Mouse (Mus musculus): Measurements from ENCODE around the gene Qrich2. TPM values are rescaled to one million over a fixed set of nuclear protein-coding genes. Genes with fewer than 3 reads are reported as not detected.

The Qrich2 gene
- total and polyA plus RNA-seq, 3 experiments, result 0.29 to 0.38 (median 0.32) TPM

GRCm38 (mm10) chr11:116463338-116463737, 2.7 kb downstream of the Qrich2 start:
- peaks cover 1% of the 10 kb centered on the region for H3K27me3 ChIP-seq (replicated peaks)
- no peak for DNase-seq (ENCODE audit: extremely low read depth)
- no peaks in the 10 kb centered on the region for H3K79me2 ChIP-seq (replicated peaks; ENCODE audit: control insufficient read depth, extremely low read depth, insufficient read depth, poor library complexity, severe bottlenecking)
- no peak overlapping the region for H3K4me2 ChIP-seq (ENCODE audit: insufficient read depth, low read depth, poor library complexity, severe bottlenecking)
- peaks cover 6 to 7% of the 10 kb centered on the region in 2 experiments for H3K4me1 ChIP-seq (ENCODE audit: control insufficient read depth in 1 of 2, insufficient read depth in 2 of 2)
- no peak overlapping the region for H3K27ac ChIP-seq (ENCODE audit: insufficient read depth, low read depth)
- dilution Hi-C loops (cut with MboI; ENCODE audit: extremely low pct_ligation_motif_present, extremely low pct_unique_long_range_greater_than_20kb, low sequenced_read_pairs), result no loop called here
- in situ Hi-C loops (cut with MboI; ENCODE audit: low pct_ligation_motif_present, low pct_unique_long_range_greater_than_20kb, low sequenced_read_pairs), result no loop called here
- H3K9me3 ChIP-seq (replicated peaks; ENCODE audit: low read length), result no peaks in the 10 kb centered on the region
- no peak overlapping the region for H3K9ac ChIP-seq (ENCODE audit: insufficient read depth, low read depth)
- no peak overlapping the region for H3K4me3 ChIP-seq (replicated peaks in 1 of 3; ENCODE audit: low read depth in 2 of 3, low read length in 2 of 3, poor library complexity in 1 of 3)
- TF ChIP-seq TBP (conservative IDR thresholded peaks at IDR 0.05; ENCODE audit: low read depth, low read length) (no peak), NRF1 (IDR thresholded peaks at IDR 0.05; ENCODE audit: low read depth, low read length) (no peak), UBTF (IDR thresholded peaks at IDR 0.05; ENCODE audit: low read depth, low read length) (no peak), CHD1 (IDR thresholded peaks at IDR 0.05; ENCODE audit: low read depth, low read length) (no peak), RAD21 (IDR thresholded peaks at IDR 0.05; ENCODE audit: low read depth, low read length) (no peak), TCF12 (IDR thresholded peaks at IDR 0.05; ENCODE audit: low read depth, low read length) (no peak), NELFE (IDR thresholded peaks at IDR 0.05; ENCODE audit: low read depth, low read length) (no peak), MEF2A (IDR thresholded peaks at IDR 0.05; ENCODE audit: borderline replicate concordance, low read depth, low read length) (no peak), ZKSCAN1 (IDR thresholded peaks at IDR 0.05; ENCODE audit: borderline replicate concordance, low read depth, low read length) (no peak), SIN3A (IDR thresholded peaks at IDR 0.05; ENCODE audit: low read length) (no peak), ETS1 (conservative IDR thresholded peaks at IDR 0.05; ENCODE audit: low read depth, low read length) (no peak), HCFC1 (IDR thresholded peaks at IDR 0.05; ENCODE audit: low read depth, low read length) (no peak), PAX5 (IDR thresholded peaks at IDR 0.05; ENCODE audit: low read length) (no peak), POLR2AphosphoS2 (IDR thresholded peaks at IDR 0.05; ENCODE audit: low read depth, low read length) (no peak), SMC3 (IDR thresholded peaks at IDR 0.05; ENCODE audit: low read depth, low read length) (no peak)
- no peaks in the 10 kb centered on the region for H3K36me3 ChIP-seq (replicated peaks in 1 of 2; ENCODE audit: control insufficient read depth in 1 of 2, insufficient read depth in 1 of 2, low read length in 1 of 2)

- H3K4me2 ChIP-seq (ENCODE audit: insufficient read depth, low read depth, poor library complexity, severe bottlenecking), result no peak overlapping the region
- in situ Hi-C loops (cut with MboI; ENCODE audit: low pct_ligation_motif_present, low pct_unique_long_range_greater_than_20kb, low sequenced_read_pairs) (loop anchor here (5.0 kb wide), 1 partner anchor 237 kb away; no protein-coding TSS in a partner anchor), dilution Hi-C loops (cut with MboI; ENCODE audit: extremely low pct_ligation_motif_present, extremely low pct_unique_long_range_greater_than_20kb, low sequenced_read_pairs) (no loop called here)
- no peaks in the 10 kb centered on the region for H3K9me3 ChIP-seq (replicated peaks; ENCODE audit: low read length)
- TF ChIP-seq BHLHE40 (IDR thresholded peaks at IDR 0.05; ENCODE audit: low read depth, low read length) (no peak), UBTF (IDR thresholded peaks at IDR 0.05; ENCODE audit: low read depth, low read length) (no peak), CTCF (conservative IDR thresholded peaks at IDR 0.05 in 1 of 2, IDR thresholded peaks at IDR 0.05 in 1 of 2; ENCODE audit: low read depth in 2 of 2, low read length in 2 of 2) (no peak), MAFK (IDR thresholded peaks at IDR 0.05; ENCODE audit: insufficient replicate concordance, low read length) (no peak), USF1 (IDR thresholded peaks at IDR 0.05; ENCODE audit: low read depth, low read length) (no peak), ELF1 (IDR thresholded peaks at IDR 0.05; ENCODE audit: low read depth, low read length) (no peak), PAX5 (IDR thresholded peaks at IDR 0.05; ENCODE audit: low read length) (no peak), TCF12 (IDR thresholded peaks at IDR 0.05; ENCODE audit: low read depth, low read length) (no peak)
- H3K27me3 ChIP-seq (replicated peaks), result peaks cover 14% of the 10 kb centered on the region
- no peaks in the 10 kb centered on the region for H3K36me3 ChIP-seq (replicated peaks in 1 of 2; ENCODE audit: control insufficient read depth in 1 of 2, insufficient read depth in 1 of 2, low read length in 1 of 2)
- H3K79me2 ChIP-seq (replicated peaks; ENCODE audit: control insufficient read depth, extremely low read depth, insufficient read depth, poor library complexity, severe bottlenecking), result no peaks in the 10 kb centered on the region
- no peak overlapping the region for H3K4me3 ChIP-seq (replicated peaks in 1 of 3; ENCODE audit: low read depth in 2 of 3, low read length in 2 of 3, poor library complexity in 1 of 3)
- H3K4me1 ChIP-seq (ENCODE audit: control insufficient read depth in 1 of 2, insufficient read depth in 2 of 2), result peaks cover 7 to 8% of the 10 kb centered on the region in 2 experiments
- H3K27ac ChIP-seq (ENCODE audit: insufficient read depth, low read depth), result no peak overlapping the region
- no peak for DNase-seq (ENCODE audit: extremely low read depth)
- no peak overlapping the region for H3K9ac ChIP-seq (ENCODE audit: insufficient read depth, low read depth)
These were observed 6.3 kb downstream of the Qrich2 start for GRCm38 (mm10) chr11:116459786-116460185.

Measured in CH12.LX (cell line).